Mouse (Mus musculus): ENCODE data around the gene Akap8l. TPM values are rescaled to one million over a fixed set of nuclear protein-coding genes. Genes with fewer than 3 reads are reported as not detected.

The Akap8l gene
- polyA plus RNA-seq, 1 experiment, result 189 TPM

- no peak for DNase-seq (ENCODE audit: low read depth)
- TF ChIP-seq CTCF (IDR thresholded peaks at IDR 0.05; ENCODE audit: borderline replicate concordance, extremely low read depth, insufficient read depth, insufficient read length), result no peak
- TF ChIP-seq POLR2A (IDR thresholded peaks at IDR 0.05; ENCODE audit: borderline replicate concordance, extremely low read depth, insufficient read depth, insufficient read length, poor library complexity, severe bottlenecking), result no peak
Measured at GRCm38 (mm10) chr17:32315560-32315959, 34.8 kb downstream of the Akap8l start.

GRCm38 (mm10) chr17:32313892-32314291 is 36.5 kb downstream of the Akap8l start:
- TF ChIP-seq CTCF (IDR thresholded peaks at IDR 0.05; ENCODE audit: borderline replicate concordance, extremely low read depth, insufficient read depth, insufficient read length) (no peak), POLR2A (IDR thresholded peaks at IDR 0.05; ENCODE audit: borderline replicate concordance, extremely low read depth, insufficient read depth, insufficient read length, poor library complexity, severe bottlenecking) (no peak)
- no peak for DNase-seq (ENCODE audit: low read depth)

GRCm38 (mm10) chr17:32312801-32313200 is 37.6 kb downstream of the Akap8l start:
- DNase-seq (ENCODE audit: low read depth), result no peak
- TF ChIP-seq POLR2A (IDR thresholded peaks at IDR 0.05; ENCODE audit: borderline replicate concordance, extremely low read depth, insufficient read depth, insufficient read length, poor library complexity, severe bottlenecking), result no peak
- TF ChIP-seq CTCF (IDR thresholded peaks at IDR 0.05; ENCODE audit: borderline replicate concordance, extremely low read depth, insufficient read depth, insufficient read length), result no peak

GRCm38 (mm10) chr17:32307963-32308362 is 42.4 kb downstream of the Akap8l start:
- TF ChIP-seq POLR2A (IDR thresholded peaks at IDR 0.05; ENCODE audit: borderline replicate concordance, extremely low read depth, insufficient read depth, insufficient read length, poor library complexity, severe bottlenecking), result no peak
- TF ChIP-seq CTCF (IDR thresholded peaks at IDR 0.05; ENCODE audit: borderline replicate concordance, extremely low read depth, insufficient read depth, insufficient read length), result no peak
- DNase-seq (ENCODE audit: low read depth), result no peak

GRCm38 (mm10) chr17:32298125-32298524 is 52.3 kb downstream of the Akap8l start:
- no peak for DNase-seq (ENCODE audit: low read depth)
- TF ChIP-seq CTCF (IDR thresholded peaks at IDR 0.05; ENCODE audit: borderline replicate concordance, extremely low read depth, insufficient read depth, insufficient read length) (peak; percentile 25; the same call in 1 of the 2 replicates), POLR2A (IDR thresholded peaks at IDR 0.05; ENCODE audit: borderline replicate concordance, extremely low read depth, insufficient read depth, insufficient read length, poor library complexity, severe bottlenecking) (no peak)

GRCm38 (mm10) chr17:32295901-32296300 is 54.5 kb downstream of the Akap8l start:
- TF ChIP-seq CTCF (IDR thresholded peaks at IDR 0.05; ENCODE audit: borderline replicate concordance, extremely low read depth, insufficient read depth, insufficient read length), result no peak
- no peak for TF ChIP-seq POLR2A (IDR thresholded peaks at IDR 0.05; ENCODE audit: borderline replicate concordance, extremely low read depth, insufficient read depth, insufficient read length, poor library complexity, severe bottlenecking)

GRCm38 (mm10) chr17:32295160-32295559 is 55.2 kb downstream of the Akap8l start:
- TF ChIP-seq POLR2A (IDR thresholded peaks at IDR 0.05; ENCODE audit: borderline replicate concordance, extremely low read depth, insufficient read depth, insufficient read length, poor library complexity, severe bottlenecking) (no peak), CTCF (IDR thresholded peaks at IDR 0.05; ENCODE audit: borderline replicate concordance, extremely low read depth, insufficient read depth, insufficient read length) (no peak)
- no peak for DNase-seq (ENCODE audit: low read depth)

More at GRCm38 (mm10) chr17:32295901-32296300, 54.5 kb downstream of the Akap8l start:
- no peak for DNase-seq (ENCODE audit: low read depth)

GRCm38 (mm10) chr17:32285138-32285670 is 65.2 kb downstream of the Akap8l start:
- DNase-seq (ENCODE audit: low read depth), result peak; percentile 14
- TF ChIP-seq POLR2A (IDR thresholded peaks at IDR 0.05; ENCODE audit: borderline replicate concordance, extremely low read depth, insufficient read depth, insufficient read length, poor library complexity, severe bottlenecking) (no peak), CTCF (IDR thresholded peaks at IDR 0.05; ENCODE audit: borderline replicate concordance, extremely low read depth, insufficient read depth, insufficient read length) (no peak)

- DNase-seq (ENCODE audit: low read depth), result peak; percentile 96
- peak; percentile 95 for TF ChIP-seq POLR2A (IDR thresholded peaks at IDR 0.05; ENCODE audit: borderline replicate concordance, extremely low read depth, insufficient read depth, insufficient read length, poor library complexity, severe bottlenecking)
- TF ChIP-seq CTCF (IDR thresholded peaks at IDR 0.05; ENCODE audit: borderline replicate concordance, extremely low read depth, insufficient read depth, insufficient read length), result no peak
Measured at GRCm38 (mm10) chr17:32284262-32285137, 65.9 kb downstream of the Akap8l start, which contains the start of gene Brd4. Gene Brd4, minus strand, starts transcription at chr17:32284722.

GRCm38 (mm10) chr17:32283771-32284221 is 66.6 kb downstream of the Akap8l start:
- DNase-seq (ENCODE audit: low read depth), result peak; percentile 74
- TF ChIP-seq CTCF (IDR thresholded peaks at IDR 0.05; ENCODE audit: borderline replicate concordance, extremely low read depth, insufficient read depth, insufficient read length) (no peak), POLR2A (IDR thresholded peaks at IDR 0.05; ENCODE audit: borderline replicate concordance, extremely low read depth, insufficient read depth, insufficient read length, poor library complexity, severe bottlenecking) (no peak)

GRCm38 (mm10) chr17:32283341-32283740 is 67.1 kb downstream of the Akap8l start:
- peak; percentile 29 for DNase-seq (ENCODE audit: low read depth)
- TF ChIP-seq CTCF (IDR thresholded peaks at IDR 0.05; ENCODE audit: borderline replicate concordance, extremely low read depth, insufficient read depth, insufficient read length) (no peak), POLR2A (IDR thresholded peaks at IDR 0.05; ENCODE audit: borderline replicate concordance, extremely low read depth, insufficient read depth, insufficient read length, poor library complexity, severe bottlenecking) (no peak)
